Comparison of ENCODE assay signal across 24 mouse cellular contexts in the genomic region with DNA sequence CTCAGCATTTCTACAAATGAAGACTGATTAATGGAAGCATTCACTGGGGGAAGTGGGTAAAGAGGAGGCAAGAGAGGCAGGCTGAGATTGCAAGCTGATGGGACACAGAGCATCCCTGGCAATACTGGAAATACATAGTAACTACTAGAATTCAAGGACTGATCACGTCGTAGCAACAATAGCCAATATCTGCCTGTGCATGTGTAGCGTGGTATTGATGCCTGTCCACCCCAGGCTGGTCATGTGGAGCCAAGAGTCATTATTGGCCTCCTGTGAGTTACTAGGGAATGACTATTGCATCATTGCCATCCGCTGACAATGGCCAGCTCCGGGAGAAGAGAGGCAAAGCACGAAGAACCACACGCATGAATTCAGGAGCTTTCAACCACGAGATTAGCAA.
DNase-seq lines count a peak whose midpoint lies in the region; ATAC-seq lines count a peak whose summit lies in the region.
"Had no signal": no experiment of that assay in that cellular context is flagged by ENCODE, and none has a peak within 500 bp of the region (broad histone marks: within the 10 kb centered on the region; RNA-seq: fewer than 3 reads in every experiment).

No protein-coding gene starts in this region.

- H3K4me3 ChIP-seq in hindbrain, embryonic 14.5 days (replicated peaks; ENCODE audit: low read length), result no peak overlapping the region
- H3K4me3 ChIP-seq in hindbrain, embryonic 10.5 days, result no peak overlapping the region
- H3K4me3 ChIP-seq in midbrain, embryonic 11.5 days (ENCODE audit: low read depth, low read length), result no peak overlapping the region
- no peak overlapping the region for H3K4me3 ChIP-seq in midbrain, embryonic 14.5 days (replicated peaks; ENCODE audit: low read depth, low read length)
- H3K4me3 ChIP-seq in neural tube, embryonic 14.5 days (ENCODE audit: low read depth, low read length), result no peak overlapping the region
- no peak overlapping the region for H3K4me3 ChIP-seq in neural tube, embryonic 15.5 days (replicated peaks)
- H3K4me3 ChIP-seq: embryonic facial prominence, embryonic 12.5 days; embryonic facial prominence, embryonic 15.5 days; gastrocnemius, adult 2 months; heart, embryonic 13.5 days; intestine, embryonic 15.5 days had no signal

- no peak overlapping the region for H3K4me2 ChIP-seq in hindbrain, embryonic 14.5 days (replicated peaks)
- H3K4me2 ChIP-seq in midbrain, embryonic 11.5 days, result no peak overlapping the region
- H3K4me2 ChIP-seq in midbrain, embryonic 14.5 days (ENCODE audit: low read length), result no peak overlapping the region
- no peak overlapping the region for H3K4me2 ChIP-seq in neural tube, embryonic 14.5 days (ENCODE audit: low read depth, low read length)
- H3K4me2 ChIP-seq in neural tube, embryonic 15.5 days, result no peak overlapping the region
- H3K4me2 ChIP-seq: embryonic facial prominence, embryonic 12.5 days; embryonic facial prominence, embryonic 15.5 days; heart, embryonic 13.5 days; intestine, embryonic 15.5 days had no signal

- no peak overlapping the region for H3K9ac ChIP-seq in hindbrain, embryonic 14.5 days
- H3K9ac ChIP-seq in midbrain, embryonic 11.5 days (ENCODE audit: low read length), result no peak overlapping the region
- H3K9ac ChIP-seq in midbrain, embryonic 14.5 days (replicated peaks; ENCODE audit: low read length), result no peak overlapping the region
- H3K9ac ChIP-seq in neural tube, embryonic 14.5 days (replicated peaks; ENCODE audit: low read depth, low read length), result no peak overlapping the region
- no peak overlapping the region for H3K9ac ChIP-seq in neural tube, embryonic 15.5 days (replicated peaks)
- H3K9ac ChIP-seq: embryonic facial prominence, embryonic 12.5 days; embryonic facial prominence, embryonic 15.5 days; forebrain, postnatal 0 days; heart, embryonic 13.5 days; intestine, embryonic 15.5 days had no signal

- H3K36me3 ChIP-seq in hindbrain, embryonic 14.5 days (replicated peaks; ENCODE audit: control insufficient read depth, insufficient read depth), result no peaks in the 10 kb centered on the region
- no peaks in the 10 kb centered on the region for H3K36me3 ChIP-seq in hindbrain, embryonic 10.5 days
- no peaks in the 10 kb centered on the region for H3K36me3 ChIP-seq in midbrain, embryonic 11.5 days (ENCODE audit: control insufficient read depth, insufficient read depth, low read length)
- H3K36me3 ChIP-seq in midbrain, embryonic 14.5 days (ENCODE audit: control insufficient read depth, insufficient read depth, low read length), result no peaks in the 10 kb centered on the region
- no peaks in the 10 kb centered on the region for H3K36me3 ChIP-seq in neural tube, embryonic 14.5 days (ENCODE audit: control insufficient read depth, insufficient read depth, low read length)
- no peaks in the 10 kb centered on the region for H3K36me3 ChIP-seq in neural tube, embryonic 15.5 days
- H3K36me3 ChIP-seq: embryonic facial prominence, embryonic 12.5 days; embryonic facial prominence, embryonic 15.5 days; heart, embryonic 13.5 days; intestine, embryonic 15.5 days had no signal

- 75% methylated on average over 8 of the region's 8 CpGs for WGBS in hindbrain, embryonic 14.5 days
- 87% methylated on average over 8 of the region's 8 CpGs for WGBS in hindbrain, embryonic 10.5 days
- WGBS in midbrain, embryonic 11.5 days, result 81% methylated on average over 8 of the region's 8 CpGs
- 80% methylated on average over 8 of the region's 8 CpGs for WGBS in midbrain, embryonic 14.5 days
- WGBS in neural tube, embryonic 14.5 days, result 73% methylated on average over 8 of the region's 8 CpGs
- WGBS in neural tube, embryonic 15.5 days, result 65% methylated on average over 8 of the region's 8 CpGs

- H3K27ac ChIP-seq in hindbrain, embryonic 14.5 days, result peak overlapping the region; percentile 47; the same call in 1 of the 2 replicates
- no peak overlapping the region for H3K27ac ChIP-seq in hindbrain, embryonic 10.5 days
- H3K27ac ChIP-seq in midbrain, embryonic 11.5 days (ENCODE audit: low read depth, low read length), result no peak overlapping the region
- no peak overlapping the region for H3K27ac ChIP-seq in midbrain, embryonic 14.5 days (replicated peaks; ENCODE audit: low read depth, low read length)
- 0 out of 2 replicates have a peak overlapping the region, but pooled peaks have one; percentile 16 for H3K27ac ChIP-seq in neural tube, embryonic 14.5 days (ENCODE audit: low read depth, low read length)
- no peak overlapping the region; the same call in 1 of the 2 replicates for H3K27ac ChIP-seq in neural tube, embryonic 15.5 days (replicated peaks)
- H3K27ac ChIP-seq: embryonic facial prominence, embryonic 12.5 days; embryonic facial prominence, embryonic 15.5 days; gastrocnemius, adult 2 months; heart, embryonic 13.5 days; intestine, embryonic 15.5 days had no signal

- H3K9me3 ChIP-seq in hindbrain, embryonic 14.5 days (ENCODE audit: control insufficient read depth, low read length), result no peaks in the 10 kb centered on the region
- H3K9me3 ChIP-seq in hindbrain, embryonic 10.5 days, result no peaks in the 10 kb centered on the region
- no peaks in the 10 kb centered on the region for H3K9me3 ChIP-seq in midbrain, embryonic 11.5 days (ENCODE audit: control insufficient read depth, low read length)
- H3K9me3 ChIP-seq in midbrain, embryonic 14.5 days (ENCODE audit: control insufficient read depth, low read length), result no peaks in the 10 kb centered on the region
- H3K9me3 ChIP-seq in neural tube, embryonic 14.5 days (ENCODE audit: control insufficient read depth, low read length), result no peaks in the 10 kb centered on the region
- H3K9me3 ChIP-seq in neural tube, embryonic 15.5 days (replicated peaks), result no peaks in the 10 kb centered on the region
- H3K9me3 ChIP-seq: embryonic facial prominence, embryonic 12.5 days; embryonic facial prominence, embryonic 15.5 days; heart, embryonic 13.5 days; intestine, embryonic 15.5 days had no signal

- no peak for DNase-seq in hindbrain, embryonic 14.5 days (ENCODE audit: low spot score)
- no peak for DNase-seq in hindbrain, embryonic 10.5 days (ENCODE audit: low spot score)
- DNase-seq in midbrain, embryonic 11.5 days (ENCODE audit: low spot score, missing footprints), result peak; percentile 79
- no peak for DNase-seq in midbrain, embryonic 14.5 days
- DNase-seq: adrenal gland, adult 2 months; adrenal gland, postnatal 14 days; cerebellum, adult 11 months; cerebellum, adult 2 months; cerebellum, adult 9-11 months; cerebellum, postnatal 25 days; forebrain, postnatal 0 days; gastrocnemius, adult 2 months; gastrocnemius, postnatal 14 days; heart, adult 18-20 months; heart, postnatal 14 days; heart, postnatal 4 days had no signal

- ATAC-seq in hindbrain, embryonic 14.5 days (ENCODE audit: low FRiP score), result no peak
- no peak for ATAC-seq in midbrain, embryonic 11.5 days (ENCODE audit: low FRiP score)
- no peak for ATAC-seq in midbrain, embryonic 14.5 days (ENCODE audit: low FRiP score, low TSS enrichment)
- ATAC-seq in neural tube, embryonic 14.5 days (ENCODE audit: low read depth), result no peak
- no peak for ATAC-seq in neural tube, embryonic 15.5 days (ENCODE audit: low FRiP score)
- ATAC-seq: CD4-positive, CD25-positive, alpha-beta regulatory T cell, adult 4 months; forebrain, embryonic 14.5 days; forebrain, postnatal 0 days; intestine, embryonic 15.5 days had no signal

- 0 out of 2 replicates have a peak, but pooled peaks cover 7% of the 10 kb centered on the region for H3K4me1 ChIP-seq in hindbrain, embryonic 14.5 days (replicated peaks; ENCODE audit: control insufficient read depth, insufficient read depth, low read length)
- no peaks in the 10 kb centered on the region for H3K4me1 ChIP-seq in hindbrain, embryonic 10.5 days (replicated peaks)
- no peaks in the 10 kb centered on the region for H3K4me1 ChIP-seq in midbrain, embryonic 11.5 days (ENCODE audit: control insufficient read depth, insufficient read depth, low read length)
- H3K4me1 ChIP-seq in midbrain, embryonic 14.5 days (ENCODE audit: control insufficient read depth, insufficient read depth, low read length), result 0 out of 2 replicates have a peak, but pooled peaks cover 3% of the 10 kb centered on the region
- no peaks in the 10 kb centered on the region for H3K4me1 ChIP-seq in neural tube, embryonic 14.5 days (ENCODE audit: control insufficient read depth, insufficient read depth, low read length)
- peaks cover 6% of the 10 kb centered on the region; the same call in 1 of the 2 replicates for H3K4me1 ChIP-seq in neural tube, embryonic 15.5 days
- H3K4me1 ChIP-seq: embryonic facial prominence, embryonic 12.5 days; embryonic facial prominence, embryonic 15.5 days; heart, embryonic 13.5 days; intestine, embryonic 15.5 days had no signal

- no peaks in the 10 kb centered on the region for H3K27me3 ChIP-seq in hindbrain, embryonic 14.5 days (ENCODE audit: control insufficient read depth, insufficient read depth, low read length)
- H3K27me3 ChIP-seq in hindbrain, embryonic 10.5 days (ENCODE audit: insufficient read depth, poor library complexity, severe bottlenecking), result no peaks in the 10 kb centered on the region
- H3K27me3 ChIP-seq in midbrain, embryonic 11.5 days (ENCODE audit: control insufficient read depth, insufficient read depth, low read length), result no peaks in the 10 kb centered on the region
- no peaks in the 10 kb centered on the region for H3K27me3 ChIP-seq in midbrain, embryonic 14.5 days (ENCODE audit: control insufficient read depth, insufficient read depth, low read length)
- no peaks in the 10 kb centered on the region for H3K27me3 ChIP-seq in neural tube, embryonic 14.5 days (ENCODE audit: control insufficient read depth, insufficient read depth, low read length)
- no peaks in the 10 kb centered on the region for H3K27me3 ChIP-seq in neural tube, embryonic 15.5 days (replicated peaks)
- H3K27me3 ChIP-seq: embryonic facial prominence, embryonic 12.5 days; embryonic facial prominence, embryonic 15.5 days; heart, embryonic 13.5 days; intestine, embryonic 15.5 days had no signal

Comparison
In these comparisons a context has a peak if more than half of its experiments do, and no peak if none do; other contexts are left out.
1. H3K27ac ChIP-seq: peak in hindbrain, embryonic 14.5 days (single experiment) and neural tube, embryonic 14.5 days (single experiment); none in hindbrain, embryonic 10.5 days (single experiment), midbrain, embryonic 11.5 days (single experiment), midbrain, embryonic 14.5 days (single experiment) and neural tube, embryonic 15.5 days (single experiment).